Mouse (Mus musculus) testis, adult 2 months (tissue): ENCODE data around the gene Hist1h1d. TPM values are rescaled to one million over a fixed set of nuclear protein-coding genes. Genes with fewer than 3 reads are reported as not detected.

Experiments used
- H3K27ac ChIP-seq: fragments of 200-500 bp; 2 replicates; pipeline ENCODE4 v1.5.1; 2012; ENCODE audit warnings: low read depth, low read length; ENCODE audit not compliant: control insufficient read depth, insufficient read depth
- H3K27me3 ChIP-seq: fragments of 200-500 bp; 2 replicates; pipeline ENCODE4 v1.6.1; 2012; ENCODE audit warnings: mild to moderate bottlenecking, low read length, moderate library complexity; ENCODE audit not compliant: control insufficient read depth, insufficient read depth
- H3K36me3 ChIP-seq: fragments of 200-500 bp; 2 replicates; pipeline ENCODE4 v1.6.1; 2012; ENCODE audit warnings: mild to moderate bottlenecking, low read length; ENCODE audit not compliant: control insufficient read depth, insufficient read depth
- H3K4me1 ChIP-seq: fragments of 200-500 bp; 2 replicates; pipeline ENCODE4 v1.6.1; 2012; ENCODE audit warnings: low read length; ENCODE audit not compliant: control insufficient read depth, insufficient read depth
- H3K4me3 ChIP-seq: fragments of 200-500 bp; 2 replicates; pipeline ENCODE4 v1.5.1; 2012; ENCODE audit warnings: low read depth, mild to moderate bottlenecking, low read length, moderate library complexity, mixed read lengths; ENCODE audit not compliant: control insufficient read depth
- CTCF ChIP-seq: fragments of 200-500 bp; IDR thresholded peaks from 2 replicates; pipeline ENCODE4 v1.5.1; 2012; ENCODE audit warnings: low read depth, mild to moderate bottlenecking, inconsistent platforms, low read length, moderate library complexity; ENCODE audit not compliant: control insufficient read depth, insufficient read depth, insufficient replicate concordance
- POLR2A ChIP-seq: fragments of 200-500 bp; IDR thresholded peaks from 2 replicates; pipeline ENCODE4 v1.6.1; 2012; ENCODE audit warnings: low read depth, mild to moderate bottlenecking, inconsistent platforms, low read length, moderate library complexity; ENCODE audit not compliant: control insufficient read depth
- polyA plus RNA-seq: library from polyadenylated mRNA; depleted of rRNA; stranded (reverse); fragments of >200 nt; gene quantifications from 2 replicates; pipeline ENCODE4 v1.2.3, GENCODE M21; 2012; rRNA removed

Gene Hist1h1d
- polyA plus RNA-seq, 1 experiment = 0.04 TPM

DNA sequence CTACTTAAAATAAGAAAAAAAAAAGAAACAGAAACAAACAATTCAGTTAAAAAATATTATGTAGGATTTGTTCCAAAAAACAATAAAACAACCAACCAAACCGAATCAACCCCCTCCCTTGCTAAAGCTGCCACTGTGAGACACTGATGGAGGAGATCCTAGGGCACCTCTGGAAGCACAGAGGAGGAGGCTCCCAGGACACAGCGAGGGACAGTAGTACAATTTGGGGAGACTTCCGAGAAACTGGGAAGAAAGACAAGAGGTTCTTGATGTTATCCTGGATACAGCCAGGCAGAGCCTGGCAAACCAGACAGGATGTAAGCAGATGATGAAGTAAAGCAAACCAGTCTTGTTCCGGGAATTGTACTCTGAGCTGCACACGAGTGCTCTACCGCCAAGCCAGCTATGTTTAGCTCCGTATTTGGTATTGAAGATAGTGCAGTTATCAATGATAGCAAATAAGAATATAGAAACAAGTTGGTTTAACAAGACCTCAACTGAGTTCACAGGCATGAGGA lies 50.2 kb downstream of the Hist1h1d start:
- Histone ChIP-seq H3K4me1 (no peaks in the 10 kb centered on the region), H3K27ac (no peak overlapping the region), H3K36me3 (no peaks in the 10 kb centered on the region), H3K4me3 (no peak overlapping the region), H3K27me3 (no peaks in the 10 kb centered on the region)
- no peak for TF ChIP-seq CTCF
- TF ChIP-seq POLR2A = no peak

DNA sequence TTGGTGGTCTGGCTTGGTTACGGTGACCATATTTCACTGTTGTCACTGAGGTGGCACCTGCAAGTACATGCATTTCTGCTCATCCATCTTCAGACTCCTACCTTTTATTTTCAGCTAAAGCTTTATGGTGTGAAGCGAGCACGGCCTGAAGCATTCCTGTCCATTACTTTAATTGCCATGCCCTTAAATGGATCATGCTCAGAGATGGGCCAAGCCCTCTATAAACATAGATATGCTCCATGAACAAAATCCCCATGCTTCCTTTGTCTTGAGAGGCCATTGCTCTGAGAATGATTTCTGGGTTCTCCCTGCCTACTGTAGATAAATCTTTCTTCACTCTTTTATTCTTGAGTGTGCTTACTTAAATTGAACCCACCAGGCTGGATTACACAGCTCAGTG lies 51.4 kb downstream of the Hist1h1d start:
- Histone ChIP-seq H3K36me3 (no peaks in the 10 kb centered on the region), H3K27me3 (no peaks in the 10 kb centered on the region), H3K4me3 (no peak overlapping the region), H3K4me1 (no peaks in the 10 kb centered on the region), H3K27ac (no peak overlapping the region)
- TF ChIP-seq CTCF = no peak
- TF ChIP-seq POLR2A = no peak

DNA sequence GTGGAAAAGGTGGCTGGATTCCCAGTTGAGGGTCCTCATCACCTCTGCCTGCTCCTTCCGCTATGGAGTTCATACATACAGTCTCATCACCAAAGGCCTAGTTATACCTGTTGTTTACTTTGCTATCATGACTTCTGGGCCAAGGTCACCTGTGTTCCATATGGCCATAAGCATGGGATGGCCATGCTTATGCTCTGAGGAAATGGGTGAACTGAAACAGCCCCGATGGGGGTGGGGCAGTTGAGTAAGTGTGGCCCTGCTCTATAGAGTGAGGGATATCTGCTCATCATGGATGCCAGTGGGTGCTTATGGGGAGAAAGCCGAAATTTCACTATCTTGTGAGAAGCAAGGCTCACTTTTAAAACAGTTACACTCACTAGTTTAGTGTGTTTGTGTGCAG lies 52.0 kb downstream of the Hist1h1d start:
- Histone ChIP-seq H3K4me1 (no peaks in the 10 kb centered on the region), H3K4me3 (no peak overlapping the region), H3K36me3 (no peaks in the 10 kb centered on the region), H3K27me3 (no peaks in the 10 kb centered on the region), H3K27ac (no peak overlapping the region)
- TF ChIP-seq CTCF (no peak), POLR2A (no peak)

DNA sequence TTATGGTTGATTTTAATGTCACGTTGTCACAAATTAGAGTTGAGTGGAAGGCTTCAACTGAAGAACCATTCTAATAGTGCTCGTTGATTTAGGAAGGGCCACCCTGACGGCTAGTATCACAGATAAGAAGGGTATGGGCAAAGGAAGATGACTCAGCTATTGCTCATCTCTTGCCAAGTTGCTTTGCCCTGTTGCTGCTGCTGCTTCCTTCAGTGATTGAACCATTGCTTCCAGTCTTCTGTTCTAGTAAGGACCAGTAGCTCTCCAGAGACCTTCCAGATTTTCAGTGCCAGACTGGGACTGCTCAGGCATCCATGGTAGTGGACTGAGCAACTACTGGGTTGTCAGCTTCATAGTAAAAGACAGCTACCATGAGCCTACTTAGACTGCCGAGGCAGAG lies 56.1 kb downstream of the Hist1h1d start:
- Histone ChIP-seq H3K36me3 (no peaks in the 10 kb centered on the region), H3K27ac (no peak overlapping the region), H3K4me3 (no peak overlapping the region), H3K4me1 (no peaks in the 10 kb centered on the region), H3K27me3 (no peaks in the 10 kb centered on the region)
- TF ChIP-seq CTCF (no peak), POLR2A (no peak)

DNA sequence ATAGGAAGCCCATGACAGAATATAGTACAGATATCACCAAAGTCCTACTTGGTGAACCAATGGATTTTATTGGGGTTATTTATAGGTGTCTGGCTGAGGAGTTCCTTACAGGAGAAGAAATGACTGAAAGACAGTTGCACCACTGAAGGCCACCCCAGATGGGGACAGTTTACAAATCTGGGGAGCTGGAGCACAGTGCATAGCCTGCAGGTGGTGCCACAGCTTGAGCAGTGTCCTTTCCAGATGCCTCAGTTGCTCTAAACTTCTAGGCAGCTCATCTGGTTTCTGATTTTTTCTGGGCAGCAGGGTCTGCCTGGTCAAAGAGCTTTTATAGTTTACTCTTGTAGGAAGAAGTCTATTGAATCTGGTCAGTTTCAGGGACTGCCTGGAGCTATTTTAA lies 56.8 kb downstream of the Hist1h1d start:
- H3K27ac ChIP-seq = no peak overlapping the region
- no peak overlapping the region for H3K4me3 ChIP-seq
- H3K27me3 ChIP-seq = no peaks in the 10 kb centered on the region
- TF ChIP-seq CTCF (no peak), POLR2A (no peak)
- no peaks in the 10 kb centered on the region for H3K4me1 ChIP-seq
- H3K36me3 ChIP-seq = no peaks in the 10 kb centered on the region

Other genes starting within 250 kb of the Hist1h1d start
- gene Zfp322a, start 184.1 kb upstream of the Hist1h1d start, polyA plus RNA-seq = 1.1 and 1.8 TPM in 2 replicates
- 2.0 TPM in 2 replicates for gene Abt1, start 129.4 kb upstream of the Hist1h1d start, polyA plus RNA-seq
- 0.05 and 0.26 TPM in 2 replicates for gene Btn1a1, start 87.4 kb upstream of the Hist1h1d start, polyA plus RNA-seq
- gene Btn2a2, start 64.4 kb upstream of the Hist1h1d start, polyA plus RNA-seq = 0.08 and 0.21 TPM in 2 replicates
- 13.2 and 17.1 TPM in 2 replicates for gene Hist1h4h, start 22.2 kb upstream of the Hist1h1d start, polyA plus RNA-seq
- 4.4 and 4.5 TPM in 2 replicates for gene Hist1h2af, start 19.4 kb upstream of the Hist1h1d start, polyA plus RNA-seq
- gene Hist1h3g, start 17.8 kb upstream of the Hist1h1d start, polyA plus RNA-seq = 1.3 and 2.7 TPM in 2 replicates
- gene Hist1h2bh, start 9.9 kb upstream of the Hist1h1d start, polyA plus RNA-seq = 0.07 and 0.13 TPM in 2 replicates
- gene Hist1h3f, start 9.2 kb upstream of the Hist1h1d start, polyA plus RNA-seq = 1.3 and 1.4 TPM in 2 replicates
- 2.1 and 3.7 TPM in 2 replicates for gene Hist1h4f, start 1.6 kb upstream of the Hist1h1d start, polyA plus RNA-seq
- gene Hist1h3e, start 9.1 kb downstream of the Hist1h1d start, polyA plus RNA-seq = 2.8 and 3.2 TPM in 2 replicates
- 0.34 and 0.36 TPM in 2 replicates for gene Hist1h2ae, start 18.0 kb downstream of the Hist1h1d start, polyA plus RNA-seq
- gene Hist1h2bg, start 18.1 kb downstream of the Hist1h1d start, polyA plus RNA-seq = 6.8 and 7.8 TPM in 2 replicates
- 0.98 and 2.9 TPM in 2 replicates for gene Hist1h2bf, start 20.9 kb downstream of the Hist1h1d start, polyA plus RNA-seq
- 0.90 and 1.0 TPM in 2 replicates for gene Hist1h2ad, start 21.1 kb downstream of the Hist1h1d start, polyA plus RNA-seq
- 0.98 and 1.1 TPM in 2 replicates for gene Hist1h3d, start 22.5 kb downstream of the Hist1h1d start, polyA plus RNA-seq
- gene Hist1h4d, start 28.3 kb downstream of the Hist1h1d start, polyA plus RNA-seq = 2.7 and 2.9 TPM in 2 replicates
- gene Hist1h2be, start 67.9 kb downstream of the Hist1h1d start, polyA plus RNA-seq = 0.42 and 0.58 TPM in 2 replicates
- 0.35 and 0.41 TPM in 2 replicates for gene Hist1h1e, start 69.3 kb downstream of the Hist1h1d start, polyA plus RNA-seq
- 0.20 and 0.26 TPM in 2 replicates for gene Hist1h2ac, start 130.7 kb downstream of the Hist1h1d start, polyA plus RNA-seq
- gene Hist1h2bc, start 130.9 kb downstream of the Hist1h1d start, polyA plus RNA-seq = 17.8 and 19.0 TPM in 2 replicates
- gene Hist1h1t, start 142.6 kb downstream of the Hist1h1d start, polyA plus RNA-seq = 22.2 and 24.8 TPM in 2 replicates
- gene Hist1h4c, start 145.2 kb downstream of the Hist1h1d start, polyA plus RNA-seq = 20.1 and 20.6 TPM in 2 replicates
- gene Hfe, start 157.6 kb downstream of the Hist1h1d start, polyA plus RNA-seq = 5.2 and 6.1 TPM in 2 replicates
- 5.4 and 6.9 TPM in 2 replicates for gene Hist1h1c, start 185.5 kb downstream of the Hist1h1d start, polyA plus RNA-seq
- gene Hist1h3c, start 192.3 kb downstream of the Hist1h1d start, polyA plus RNA-seq = 2.3 TPM in 2 replicates
- gene Hist1h2bb, start 193.5 kb downstream of the Hist1h1d start, polyA plus RNA-seq = 3.9 and 7.0 TPM in 2 replicates
- 4.4 and 6.2 TPM in 2 replicates for gene Hist1h2ab, start 197.9 kb downstream of the Hist1h1d start, polyA plus RNA-seq
- 4.2 and 4.7 TPM in 2 replicates for gene Hist1h3b, start 199.0 kb downstream of the Hist1h1d start, polyA plus RNA-seq
- gene Hist1h4b, start 203.8 kb downstream of the Hist1h1d start, polyA plus RNA-seq = 2.4 and 2.5 TPM in 2 replicates
- 83.8 and 94.1 TPM in 2 replicates for gene Hist1h4a, start 208.0 kb downstream of the Hist1h1d start, polyA plus RNA-seq
- gene Hist1h3a, start 209.1 kb downstream of the Hist1h1d start, polyA plus RNA-seq = 29.4 and 33.4 TPM in 2 replicates
- gene Hist1h1a, start 210.4 kb downstream of the Hist1h1d start, polyA plus RNA-seq = 2.9 and 4.3 TPM in 2 replicates
- gene Trim38, start 216.7 kb downstream of the Hist1h1d start, polyA plus RNA-seq = 2.1 and 2.5 TPM in 2 replicates